Mouse (Mus musculus): ENCODE results near the gene Rcn3. TPM values are rescaled to one million over a fixed set of nuclear protein-coding genes. Genes with fewer than 3 reads are reported as not detected.
"Not testable (repeated sequence)": the region's sequence is repeated elsewhere in the genome, so short reads cannot be mapped to it uniquely, and the experiment has no call there.

Gene Rcn3
- total RNA-seq, 2 experiments from 2014 or later, result 7.2 to 20.2 TPM

- H3K27ac ChIP-seq, result peak overlapping the region; percentile 95
Observed at GRCm38 (mm10) chr7:45122561-45123185, 30.7 kb upstream of the Rcn3 start.

GRCm38 (mm10) chr7:45121966-45122365, 29.9 kb upstream of the Rcn3 start:
- H3K27ac ChIP-seq, result peak overlapping the region; percentile 95
- intact Hi-C loops (cut with DNase I), result loop anchor here (5.0 kb wide), 1 partner anchor 40 kb away; no protein-coding TSS in a partner anchor
- TF ChIP-seq CTCF (IDR thresholded peaks at IDR 0.05), result no peak
- DNase-seq, result no peak
- peak overlapping the region; percentile 85 for H3K4me3 ChIP-seq

More at GRCm38 (mm10) chr7:45122561-45123185, 30.7 kb upstream of the Rcn3 start:
- intact Hi-C loops (cut with DNase I), result loop anchor here (5.0 kb wide), 1 partner anchor 40 kb away; no protein-coding TSS in a partner anchor
- TF ChIP-seq CTCF (IDR thresholded peaks at IDR 0.05), result no peak
- H3K4me3 ChIP-seq, result peak overlapping the region; percentile 85
- DNase-seq, result no peak

GRCm38 (mm10) chr7:45121404-45121803, 29.4 kb upstream of the Rcn3 start:
- intact Hi-C loops (cut with DNase I), result loop anchor here (5.0 kb wide), 1 partner anchor 39 kb away; no protein-coding TSS in a partner anchor
- DNase-seq, result peak; percentile 72
- Histone ChIP-seq H3K27ac (peak overlapping the region; percentile 95), H3K4me3 (peak overlapping the region; percentile 85)
- no peak for TF ChIP-seq CTCF (IDR thresholded peaks at IDR 0.05)

- no peak for TF ChIP-seq CTCF (IDR thresholded peaks at IDR 0.05)
- H3K27ac ChIP-seq, result peak overlapping the region; percentile 95
- DNase-seq, result no peak
- no peak overlapping the region for H3K4me3 ChIP-seq
- intact Hi-C loops (cut with DNase I), result loop anchor here (5.0 kb wide), 1 partner anchor 38 kb away; no protein-coding TSS in a partner anchor
Observed at GRCm38 (mm10) chr7:45119780-45120709, 28.0 kb upstream of the Rcn3 start.

- DNase-seq, result no peak
- no peak overlapping the region for H3K27ac ChIP-seq
- no peak overlapping the region for H3K4me3 ChIP-seq
- intact Hi-C loops (cut with DNase I), result no loop called here
- TF ChIP-seq CTCF (IDR thresholded peaks at IDR 0.05), result no peak
Observed at GRCm38 (mm10) chr7:45118336-45118735, 26.3 kb upstream of the Rcn3 start.

GRCm38 (mm10) chr7:45117566-45117965, 25.5 kb upstream of the Rcn3 start:
- intact Hi-C loops (cut with DNase I), result no loop called here
- TF ChIP-seq CTCF (IDR thresholded peaks at IDR 0.05), result no peak
- Histone ChIP-seq H3K4me3 (no peak overlapping the region), H3K27ac (no peak overlapping the region; the same call in 1 of the 2 replicates)
- no peak for DNase-seq

GRCm38 (mm10) chr7:45113476-45113875, 21.5 kb upstream of the Rcn3 start:
- Histone ChIP-seq H3K27ac (no peak overlapping the region), H3K4me3 (no peak overlapping the region)
- TF ChIP-seq CTCF (IDR thresholded peaks at IDR 0.05), result no peak
- no peak for DNase-seq
- intact Hi-C loops (cut with DNase I), result no loop called here

- Histone ChIP-seq H3K27ac (no peak overlapping the region), H3K4me3 (no peak overlapping the region)
- intact Hi-C loops (cut with DNase I), result no loop called here
- TF ChIP-seq CTCF (IDR thresholded peaks at IDR 0.05), result no peak
- no peak for DNase-seq
Observed at GRCm38 (mm10) chr7:45112529-45112928, 20.5 kb upstream of the Rcn3 start.

- intact Hi-C loops (cut with DNase I), result no loop called here
- DNase-seq, result no peak
- Histone ChIP-seq H3K27ac (no peak overlapping the region), H3K4me3 (no peak overlapping the region)
- TF ChIP-seq CTCF (IDR thresholded peaks at IDR 0.05), result no peak
Observed at GRCm38 (mm10) chr7:45111940-45112339, 19.9 kb upstream of the Rcn3 start.

GRCm38 (mm10) chr7:45110089-45110488, 18.1 kb upstream of the Rcn3 start:
- intact Hi-C loops (cut with DNase I); H3K27ac ChIP-seq; DNase-seq; H3K4me3 ChIP-seq: not testable (repeated sequence)

- TF ChIP-seq CTCF (IDR thresholded peaks at IDR 0.05), result no peak
- intact Hi-C loops (cut with DNase I), result no loop called here
- no peak for DNase-seq
- H3K27ac ChIP-seq, result no peak overlapping the region
- no peak overlapping the region for H3K4me3 ChIP-seq
Observed at GRCm38 (mm10) chr7:45107052-45107645, 15.1 kb upstream of the Rcn3 start.

- no peak overlapping the region for H3K4me3 ChIP-seq
- DNase-seq, result no peak
- no peak overlapping the region for H3K27ac ChIP-seq
- intact Hi-C loops (cut with DNase I), result no loop called here
- no peak for TF ChIP-seq CTCF (IDR thresholded peaks at IDR 0.05)
Observed at GRCm38 (mm10) chr7:45106441-45106840, 14.4 kb upstream of the Rcn3 start.

GRCm38 (mm10) chr7:45105491-45105890, 13.5 kb upstream of the Rcn3 start:
- intact Hi-C loops (cut with DNase I), result no loop called here
- TF ChIP-seq CTCF (IDR thresholded peaks at IDR 0.05), result no peak
- H3K27ac ChIP-seq, result no peak overlapping the region
- H3K4me3 ChIP-seq, result no peak overlapping the region
- DNase-seq, result no peak
